Comparison of ENCODE assay signal across 22 mouse cellular contexts in genomic region chr6:97572226-97572625, GRCm38 (mm10).
"Had no signal": no experiment of that assay in that cellular context is flagged by ENCODE, and none has a peak within 500 bp of the region (broad histone marks: within the 10 kb centered on the region; RNA-seq: fewer than 3 reads in every experiment).

No protein-coding gene starts in this region.

- DNase-seq: heart, postnatal 10 days; heart, postnatal 14 days; heart, postnatal 36 days; heart, postnatal 4 days; kidney, adult 11 months; kidney, adult 18-20 months; kidney, adult 2 months; kidney, adult 8-10 months; kidney, adult 9 months; kidney, postnatal 10 days; kidney, postnatal 14 days; kidney, postnatal 25 days; kidney, postnatal 36 days; kidney, postnatal 4 days; layer of hippocampus, adult 9-11 months; layer of hippocampus, postnatal 36 days had no signal

- ATAC-seq: hindbrain, embryonic 16.5 days; hindbrain, postnatal 0 days; inflammation-experienced regulatory T-cells, adult 6 months; intestine, embryonic 15.5 days; intestine, embryonic 16.5 days; intestine, postnatal 0 days had no signal
